Mouse (Mus musculus) CH12.LX (cell line): ENCODE results near the gene Mb. TPM values are rescaled to one million over a fixed set of nuclear protein-coding genes. Genes with fewer than 3 reads are reported as not detected.

Experiments used
- DNase-seq: peaks from one replicate; pipeline ENCODE4 v3.0.0-alpha.2; 2013; ENCODE audit errors: extremely low read depth
- H3K27ac ChIP-seq: 2 replicates; pipeline ENCODE4 v1.5.1; 2012; ENCODE audit warnings: low read depth, mild to moderate bottlenecking, control low read depth, moderate library complexity; ENCODE audit not compliant: insufficient read depth
- H3K27me3 ChIP-seq: replicated peaks from 2 replicates; pipeline ENCODE3; 2012; ENCODE audit warnings: inconsistent platforms
- H3K36me3 ChIP-seq, 2 experiments: replicated peaks in 1 of 2; 2 replicates each; pipeline versions ENCODE3 to v1.6.1; 2012; ENCODE audit warnings: inconsistent platforms in 1 of 2, low read length in 1 of 2, mild to moderate bottlenecking in 1 of 2, mixed read lengths in 1 of 2, moderate library complexity in 1 of 2; ENCODE audit not compliant: control insufficient read depth in 1 of 2, insufficient read depth in 1 of 2
- H3K4me1 ChIP-seq, 2 experiments: 2 replicates each; pipeline ENCODE4 v1.6.1; 2012; ENCODE audit warnings: inconsistent platforms in 1 of 2, moderate library complexity in 1 of 2; ENCODE audit not compliant: insufficient read depth in 2 of 2, control insufficient read depth in 1 of 2
- H3K4me2 ChIP-seq: 2 replicates; pipeline ENCODE4 v1.6.1; 2012; ENCODE audit warnings: low read depth, mild to moderate bottlenecking, control low read depth; ENCODE audit not compliant: poor library complexity, insufficient read depth, severe bottlenecking
- H3K4me3 ChIP-seq, 3 experiments: fragments of 150-350 bp in 1 of 3; sonication (generic) in 1 of 3; replicated peaks in 1 of 3; 2 replicates each; pipeline versions ENCODE3 to v1.5.1; 2011 to 2012; ENCODE audit warnings: low read depth in 2 of 3, low read length in 2 of 3, mild to moderate bottlenecking in 2 of 3, moderate library complexity in 2 of 3, control low read depth in 1 of 3, improper control_type of control experiment in 1 of 3, inconsistent platforms in 1 of 3, mixed read lengths in 1 of 3; ENCODE audit not compliant: poor library complexity in 1 of 3
- H3K79me2 ChIP-seq: replicated peaks from 2 replicates; pipeline ENCODE4 v1.6.1; 2012; ENCODE audit warnings: mild to moderate bottlenecking, moderate library complexity; ENCODE audit not compliant: control insufficient read depth, poor library complexity, insufficient read depth, severe bottlenecking; ENCODE audit errors: extremely low read depth
- H3K9ac ChIP-seq: 2 replicates; pipeline ENCODE4 v1.6.1; 2012; ENCODE audit warnings: low read depth, mild to moderate bottlenecking, control low read depth, moderate library complexity; ENCODE audit not compliant: insufficient read depth
- H3K9me3 ChIP-seq: replicated peaks from 2 replicates; pipeline ENCODE3; 2012; ENCODE audit warnings: low read length, inconsistent platforms, mixed read lengths
- CHD1 ChIP-seq: IDR thresholded peaks from 2 replicates; pipeline ENCODE4 v1.6.1; 2012; ENCODE audit warnings: low read depth, low read length, improper control_type of control experiment, inconsistent platforms
- CHD2 ChIP-seq: IDR thresholded peaks from 2 replicates; pipeline ENCODE4 v1.6.1; 2011; ENCODE audit warnings: low read length, improper control_type of control experiment
- CTCF ChIP-seq, 2 experiments: IDR thresholded peaks in 1 of 2; conservative IDR thresholded peaks in 1 of 2; 2 replicates each; pipeline ENCODE4 v1.5.1; 2011 to 2012; ENCODE audit warnings: low read depth in 2 of 2, low read length in 2 of 2, improper control_type of control experiment in 1 of 2, inconsistent platforms in 1 of 2, mild to moderate bottlenecking in 1 of 2, moderate library complexity in 1 of 2
- E2F4 ChIP-seq: IDR thresholded peaks from 2 replicates; pipeline ENCODE4 v1.6.1; 2011; ENCODE audit warnings: low read depth, low read length, improper control_type of control experiment; ENCODE audit not compliant: insufficient replicate concordance
- ELF1 ChIP-seq: IDR thresholded peaks from 2 replicates; pipeline ENCODE4 v1.6.1; 2014; ENCODE audit warnings: low read depth, mild to moderate bottlenecking, inconsistent platforms, low read length, improper control_type of control experiment
- GABPA ChIP-seq: IDR thresholded peaks from 2 replicates; pipeline ENCODE4 v1.6.1; 2012; ENCODE audit warnings: low read depth, low read length, improper control_type of control experiment, inconsistent platforms; ENCODE audit not compliant: insufficient replicate concordance
- JUN ChIP-seq: IDR thresholded peaks from 2 replicates; pipeline ENCODE4 v1.6.1; 2011; ENCODE audit warnings: low read depth, mild to moderate bottlenecking, low read length, improper control_type of control experiment, moderate library complexity; ENCODE audit not compliant: insufficient read depth
- MAFK ChIP-seq: IDR thresholded peaks from 2 replicates; pipeline ENCODE4 v1.6.1; 2011; ENCODE audit warnings: low read length, improper control_type of control experiment; ENCODE audit not compliant: insufficient replicate concordance
- MAX ChIP-seq: IDR thresholded peaks from 2 replicates; pipeline ENCODE4 v1.6.1; 2011; ENCODE audit warnings: low read length, improper control_type of control experiment
- MAZ ChIP-seq: IDR thresholded peaks from 2 replicates; pipeline ENCODE4 v1.6.1; 2012; ENCODE audit warnings: low read depth, mild to moderate bottlenecking, inconsistent platforms, low read length, improper control_type of control experiment, moderate library complexity
- MEF2A ChIP-seq: IDR thresholded peaks from 2 replicates; pipeline ENCODE4 v1.6.1; 2014; ENCODE audit warnings: low read depth, mild to moderate bottlenecking, inconsistent platforms, low read length, improper control_type of control experiment, borderline replicate concordance
- MXI1 ChIP-seq: IDR thresholded peaks from 2 replicates; pipeline ENCODE4 v1.6.1; 2011; ENCODE audit warnings: mild to moderate bottlenecking, low read depth, low read length, improper control_type of control experiment
- NELFE ChIP-seq: IDR thresholded peaks from 2 replicates; pipeline ENCODE4 v1.6.1; 2011; ENCODE audit warnings: low read depth, low read length, improper control_type of control experiment
- PAX5 ChIP-seq: IDR thresholded peaks from 2 replicates; pipeline ENCODE4 v1.6.1; 2012; ENCODE audit warnings: low read length, inconsistent platforms, mixed read lengths
- POLR2A ChIP-seq: IDR thresholded peaks from 2 replicates; pipeline ENCODE4 v1.6.1; 2011; ENCODE audit warnings: low read depth, mild to moderate bottlenecking, improper control_type of control experiment, low read length
- POLR2AphosphoS2 ChIP-seq: IDR thresholded peaks from 2 replicates; pipeline ENCODE4 v1.6.1; 2011; ENCODE audit warnings: low read depth, low read length, improper control_type of control experiment
- RAD21 ChIP-seq: IDR thresholded peaks from 2 replicates; pipeline ENCODE4 v1.6.1; 2011; ENCODE audit warnings: low read depth, mild to moderate bottlenecking, low read length, improper control_type of control experiment, moderate library complexity
- RCOR1 ChIP-seq: conservative IDR thresholded peaks from 2 replicates; pipeline ENCODE4 v1.6.1; 2012; ENCODE audit warnings: low read depth, mild to moderate bottlenecking, inconsistent platforms, low read length, improper control_type of control experiment
- UBTF ChIP-seq: IDR thresholded peaks from 2 replicates; pipeline ENCODE4 v1.6.1; 2012; ENCODE audit warnings: low read depth, mild to moderate bottlenecking, inconsistent platforms, low read length, improper control_type of control experiment, moderate library complexity
- USF2 ChIP-seq: conservative IDR thresholded peaks from 2 replicates; pipeline ENCODE4 v1.6.1; 2011; ENCODE audit warnings: low read depth, low read length, improper control_type of control experiment
- ZC3H11A ChIP-seq: IDR thresholded peaks from 2 replicates; pipeline ENCODE4 v1.6.1; 2012; ENCODE audit warnings: low read depth, mild to moderate bottlenecking, inconsistent platforms, low read length, improper control_type of control experiment
- dilution Hi-C: fragments of 300-500 bp; cut with MboI; formaldehyde crosslinking; loops from 2 replicates; pipeline ENCODE4 v1.14.3; 2020; ENCODE audit warnings: low sequenced_read_pairs; ENCODE audit not compliant: extremely low pct_unique_long_range_greater_than_20kb, extremely low pct_ligation_motif_present
- in situ Hi-C: fragments of 300-500 bp; cut with MboI; formaldehyde crosslinking; loops from 3 replicates; pipeline ENCODE4 v1.14.3; 2019; ENCODE audit warnings: low sequenced_read_pairs, low pct_ligation_motif_present, low pct_unique_long_range_greater_than_20kb, mixed read lengths
- polyA plus RNA-seq: library from polyadenylated mRNA; unstranded; fragments of >175 nt; gene quantifications from 2 replicates; pipeline ENCODE4 v1.2.1, GENCODE M21; 2012; ENCODE audit warnings: low read depth; ENCODE audit not compliant: insufficient read length
- total RNA-seq, 2 experiments: library from RNA; depleted of rRNA; stranded (reverse); fragments of 300-350 nt in 1 of 2; fragments of >200 nt in 1 of 2; gene quantifications; 2 replicates each; pipeline ENCODE4 v1.2.3; 2012 to 2014

Mb gene
- total RNA-seq (2012; rRNA removed) (not detected in 2 replicates), total RNA-seq (2014; rRNA removed) (not detected in 2 replicates), polyA plus RNA-seq (not detected in 2 replicates)

DNA sequence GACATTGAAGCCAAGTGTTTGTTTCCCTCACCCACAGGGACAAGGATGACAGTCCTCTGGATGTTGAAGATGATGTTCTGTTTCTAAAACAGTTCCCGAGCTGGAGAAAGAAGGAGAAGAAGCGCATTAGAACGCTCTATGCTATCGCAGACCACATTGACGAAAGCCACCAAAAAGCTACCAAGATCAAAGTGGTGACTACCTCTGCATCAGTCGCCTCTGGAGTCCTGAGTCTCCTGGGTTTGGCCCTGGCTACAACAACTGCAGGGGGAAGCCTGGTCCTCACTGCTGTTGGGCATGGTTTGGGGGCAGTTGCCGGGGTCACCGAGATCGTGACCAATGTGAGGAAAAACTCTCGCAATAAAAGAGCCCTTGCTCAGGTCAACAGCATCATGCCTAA lies at the start of gene Mb:
Gene Mb (minus strand): TSS at position 101 of the 400 bp plus-strand sequence.
- Histone ChIP-seq H3K79me2 (no peaks in the 10 kb centered on the region), H3K27me3 (peaks cover 79% of the 10 kb centered on the region), H3K36me3 (no peaks in the 10 kb centered on the region), H3K4me2 (no peak within 1 kb of the TSS), H3K9ac (no peak within 1 kb of the TSS), H3K4me3 (no peak within 1 kb of the TSS), H3K27ac (no peak within 1 kb of the TSS), H3K9me3 (no peaks in the 10 kb centered on the region), H3K4me1 (no peaks in the 10 kb centered on the region)
- in situ Hi-C loops (no loop called here), dilution Hi-C loops (no loop called here)
- TF ChIP-seq CHD1 = no peak
- TF ChIP-seq RAD21 = no peak
- no peak for TF ChIP-seq JUN
- no peak for TF ChIP-seq PAX5
- no peak for TF ChIP-seq MEF2A
- TF ChIP-seq ELF1 = no peak
- TF ChIP-seq GABPA = no peak
- no peak for TF ChIP-seq E2F4
- TF ChIP-seq ZC3H11A = no peak
- TF ChIP-seq CTCF (conservative IDR thresholded peaks at IDR 0.05 in 1 of 2, IDR thresholded peaks at IDR 0.05 in 1 of 2; ENCODE audit: low read depth in 2 of 2, low read length in 2 of 2) = no peak
- TF ChIP-seq RCOR1 = no peak
- TF ChIP-seq MAFK = no peak
- DNase-seq = no peak

DNA sequence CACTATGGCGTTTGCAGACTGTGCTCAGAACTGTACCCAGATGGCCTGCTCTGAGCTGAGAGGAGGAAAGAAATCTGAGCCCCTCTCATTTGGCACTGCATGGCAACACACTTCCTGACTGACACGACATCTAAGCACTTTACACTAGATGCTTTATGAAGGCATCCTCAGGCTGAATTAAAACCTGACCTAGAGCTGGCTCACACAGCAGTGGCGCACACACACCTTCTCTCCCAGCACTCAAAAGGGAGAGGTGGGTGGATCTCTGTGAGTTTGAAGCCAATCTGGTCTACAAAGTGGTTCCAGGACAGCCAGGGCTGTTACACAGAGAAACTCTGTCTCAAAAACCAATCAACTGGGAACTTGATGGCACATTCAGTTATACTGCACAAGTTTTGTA lies 49.3 kb upstream of the Mb start:
- Histone ChIP-seq H3K9me3 (no peaks in the 10 kb centered on the region), H3K9ac (no peak overlapping the region), H3K4me1 (no peaks in the 10 kb centered on the region), H3K27ac (no peak overlapping the region), H3K27me3 (peaks cover 82% of the 10 kb centered on the region), H3K4me2 (no peak overlapping the region), H3K79me2 (no peaks in the 10 kb centered on the region), H3K36me3 (no peaks in the 10 kb centered on the region)
- dilution Hi-C loops = no loop called here
- in situ Hi-C loops = no loop called here
- no peak for DNase-seq
- TF ChIP-seq ELF1 (no peak), GABPA (no peak), CHD1 (no peak), NELFE (no peak), UBTF (no peak), CHD2 (no peak), MXI1 (no peak), MAX (no peak), ZC3H11A (no peak), PAX5 (no peak), POLR2A (no peak), USF2 (no peak), MAZ (no peak), POLR2AphosphoS2 (no peak)
- TF ChIP-seq, all 38 proteins: peak for 0
- no peak overlapping the region for H3K4me3 ChIP-seq
